Mouse (Mus musculus): Measurements from ENCODE around the gene Smlr1.

- TF ChIP-seq CTCF (IDR thresholded peaks at IDR 0.05; ENCODE audit: extremely low read depth, insufficient read depth, low read length): no peak
- no peak for TF ChIP-seq POLR2A (IDR thresholded peaks at IDR 0.05; ENCODE audit: extremely low read depth, insufficient read depth, low read length)
Measured at GRCm38 (mm10) chr10:25513821-25514220, 22.2 kb downstream of the Smlr1 start.
